Mouse (Mus musculus): ENCODE data around the gene Timm29. TPM values are rescaled to one million over a fixed set of nuclear protein-coding genes. Genes with fewer than 3 reads are reported as not detected.

The Timm29 gene
- total and polyA plus RNA-seq, 2 experiments = 13.0 to 26.7 TPM

DNA sequence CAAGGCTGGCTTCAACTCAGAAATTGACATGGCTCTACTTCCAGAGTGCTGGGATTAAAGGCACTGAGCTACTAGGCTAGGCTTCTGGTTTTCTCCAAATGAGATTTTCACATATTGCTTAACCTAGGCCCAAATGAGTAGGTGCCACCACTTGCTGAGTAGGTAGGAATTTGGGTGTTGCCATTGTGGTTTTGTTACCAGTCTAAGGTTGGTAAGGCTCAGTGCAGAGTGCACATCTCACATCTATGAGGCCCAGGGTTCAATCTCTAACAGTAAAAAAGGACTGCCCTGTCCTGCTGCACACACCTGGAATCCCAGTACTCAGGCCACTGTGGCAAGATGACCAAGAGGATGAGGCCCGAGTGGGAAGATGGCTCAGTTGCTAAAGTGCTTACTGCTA lies 7.1 kb upstream of the Timm29 start:
- WGBS = 90% methylated on average over 1 of the region's 1 CpGs
- DNase-seq (ENCODE audit: extremely low read depth, low read depth, low spot score) = no peak
- peaks cover 17% of the 10 kb centered on the region; the same call in 1 of the 2 replicates for H3K36me3 ChIP-seq (ENCODE audit: control insufficient read depth, insufficient read depth, low read length)
- no peak for TF ChIP-seq POLR2A (IDR thresholded peaks at IDR 0.05; ENCODE audit: extremely low read depth, insufficient read depth, low read length)
- no peak for TF ChIP-seq CTCF (IDR thresholded peaks at IDR 0.05; ENCODE audit: low read depth, low read length)
- H3K27me3 ChIP-seq (ENCODE audit: control insufficient read depth, insufficient read depth, low read length) = no peaks in the 10 kb centered on the region
- no peaks in the 10 kb centered on the region for H3K79me2 ChIP-seq (ENCODE audit: control insufficient read depth, insufficient read depth, low read length)
- no peaks in the 10 kb centered on the region for H3K4me1 ChIP-seq (ENCODE audit: control insufficient read depth, insufficient read depth, low read length)
- H3K9ac ChIP-seq (ENCODE audit: low read depth, low read length) = no peak overlapping the region
- H3K27ac ChIP-seq (replicated peaks; ENCODE audit: insufficient read depth, low read depth, low read length) = no peak overlapping the region
- no peak overlapping the region for H3K4me3 ChIP-seq (ENCODE audit: insufficient read depth, low read depth, low read length)

DNA sequence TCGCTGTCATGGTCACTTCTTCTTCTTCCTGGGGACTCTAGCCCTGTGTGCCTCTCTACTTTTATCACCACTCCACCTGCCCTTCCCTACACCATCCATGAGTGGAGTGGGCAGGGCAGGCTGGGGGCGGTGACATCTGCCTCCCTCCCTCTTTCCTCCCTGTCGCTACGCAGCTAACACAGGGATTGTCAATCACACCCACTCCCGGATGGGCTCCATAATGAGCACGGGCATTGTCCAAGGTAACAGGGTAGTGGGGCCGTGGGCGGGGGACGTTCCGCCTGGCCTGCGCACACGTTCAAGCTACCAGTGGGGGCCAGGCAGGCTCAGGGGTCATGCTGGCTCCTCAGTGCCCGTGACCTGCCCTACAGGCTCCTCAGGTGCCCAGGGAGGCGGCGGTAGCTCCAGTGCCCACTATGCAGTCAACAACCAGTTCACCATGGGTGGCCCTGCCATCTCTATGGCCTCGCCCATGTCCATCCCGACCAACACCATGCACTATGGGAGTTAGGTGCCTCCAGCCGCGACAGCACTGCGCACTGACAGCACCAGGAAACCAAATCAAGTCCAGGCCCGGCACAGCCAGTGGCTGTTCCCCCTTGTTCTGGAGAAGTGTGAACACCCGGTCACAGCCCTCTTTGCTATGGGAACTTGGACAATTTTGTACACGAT lies 4.7 kb upstream of the Timm29 start:
- TF ChIP-seq POLR2A (IDR thresholded peaks at IDR 0.05; ENCODE audit: extremely low read depth, insufficient read depth, low read length) (no peak), CTCF (IDR thresholded peaks at IDR 0.05; ENCODE audit: low read depth, low read length) (no peak)
- no peak for DNase-seq (ENCODE audit: extremely low read depth, low read depth, low spot score)
- Histone ChIP-seq H3K36me3 (ENCODE audit: control insufficient read depth, insufficient read depth, low read length) (peaks cover 15% of the 10 kb centered on the region; the same call in 1 of the 2 replicates), H3K79me2 (ENCODE audit: control insufficient read depth, insufficient read depth, low read length) (no peaks in the 10 kb centered on the region), H3K27me3 (ENCODE audit: control insufficient read depth, insufficient read depth, low read length) (no peaks in the 10 kb centered on the region), H3K9ac (ENCODE audit: low read depth, low read length) (no peak overlapping the region), H3K4me3 (ENCODE audit: insufficient read depth, low read depth, low read length) (no peak overlapping the region), H3K4me1 (ENCODE audit: control insufficient read depth, insufficient read depth, low read length) (peaks cover 4% of the 10 kb centered on the region), H3K27ac (replicated peaks; ENCODE audit: insufficient read depth, low read depth, low read length) (no peak overlapping the region)
- 82% methylated on average over 23 of the region's 23 CpGs for WGBS

- 75% methylated on average over 8 of the region's 8 CpGs for WGBS
- no peaks in the 10 kb centered on the region for H3K27me3 ChIP-seq (ENCODE audit: control insufficient read depth, insufficient read depth, low read length)
- H3K4me3 ChIP-seq (ENCODE audit: insufficient read depth, low read depth, low read length) = no peak overlapping the region
- H3K4me1 ChIP-seq (ENCODE audit: control insufficient read depth, insufficient read depth, low read length) = peaks cover 4% of the 10 kb centered on the region
- no peaks in the 10 kb centered on the region for H3K79me2 ChIP-seq (ENCODE audit: control insufficient read depth, insufficient read depth, low read length)
- H3K9ac ChIP-seq (ENCODE audit: low read depth, low read length) = no peak overlapping the region
- H3K27ac ChIP-seq (replicated peaks; ENCODE audit: insufficient read depth, low read depth, low read length) = no peak overlapping the region
- H3K36me3 ChIP-seq (ENCODE audit: control insufficient read depth, insufficient read depth, low read length) = peaks cover 15% of the 10 kb centered on the region; the same call in 1 of the 2 replicates
- no peak for TF ChIP-seq CTCF (IDR thresholded peaks at IDR 0.05; ENCODE audit: low read depth, low read length)
- TF ChIP-seq POLR2A (IDR thresholded peaks at IDR 0.05; ENCODE audit: extremely low read depth, insufficient read depth, low read length) = no peak
- DNase-seq (ENCODE audit: extremely low read depth, low read depth, low spot score) = no peak
These were observed 4.2 kb upstream of the Timm29 start for GRCm38 (mm10) chr9:21588350-21588749.

DNA sequence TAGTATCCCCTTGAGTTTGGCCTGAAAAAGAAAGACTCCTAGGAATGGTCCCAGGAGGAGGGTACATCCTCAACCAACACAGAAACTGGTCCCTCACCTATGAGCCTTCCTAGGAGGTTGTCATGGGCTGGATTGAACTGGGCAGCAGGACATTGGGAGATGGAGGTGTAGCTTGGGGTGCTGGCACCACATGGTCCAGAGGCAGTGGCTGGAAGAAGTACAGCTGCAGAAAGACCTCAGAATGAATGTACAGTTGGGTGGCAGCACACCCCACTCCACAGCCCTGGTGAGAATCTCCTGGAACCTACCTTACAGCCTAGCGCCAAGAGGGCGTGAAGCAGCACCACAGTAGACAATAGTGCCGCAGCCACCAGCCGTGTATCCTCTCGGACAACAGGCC lies 3.0 kb upstream of the Timm29 start:
- Histone ChIP-seq H3K27ac (replicated peaks; ENCODE audit: insufficient read depth, low read depth, low read length) (no peak overlapping the region), H3K4me3 (ENCODE audit: insufficient read depth, low read depth, low read length) (no peak overlapping the region), H3K79me2 (ENCODE audit: control insufficient read depth, insufficient read depth, low read length) (peaks cover 8% of the 10 kb centered on the region; the same call in 1 of the 2 replicates), H3K4me1 (ENCODE audit: control insufficient read depth, insufficient read depth, low read length) (peaks cover 15% of the 10 kb centered on the region), H3K27me3 (ENCODE audit: control insufficient read depth, insufficient read depth, low read length) (no peaks in the 10 kb centered on the region), H3K9ac (ENCODE audit: low read depth, low read length) (no peak overlapping the region), H3K36me3 (ENCODE audit: control insufficient read depth, insufficient read depth, low read length) (peaks cover 11% of the 10 kb centered on the region; the same call in 1 of the 2 replicates)
- no peak for DNase-seq (ENCODE audit: extremely low read depth, low read depth, low spot score)
- WGBS = 94% methylated on average over 5 of the region's 5 CpGs
- no peak for TF ChIP-seq CTCF (IDR thresholded peaks at IDR 0.05; ENCODE audit: low read depth, low read length)
- no peak for TF ChIP-seq POLR2A (IDR thresholded peaks at IDR 0.05; ENCODE audit: extremely low read depth, insufficient read depth, low read length)

- H3K9ac ChIP-seq (ENCODE audit: low read depth, low read length) = no peak overlapping the region
- H3K4me1 ChIP-seq (ENCODE audit: control insufficient read depth, insufficient read depth, low read length) = peaks cover 15% of the 10 kb centered on the region
- no peaks in the 10 kb centered on the region for H3K27me3 ChIP-seq (ENCODE audit: control insufficient read depth, insufficient read depth, low read length)
- WGBS = 81% methylated on average over 6 of the region's 6 CpGs
- H3K36me3 ChIP-seq (ENCODE audit: control insufficient read depth, insufficient read depth, low read length) = peaks cover 14% of the 10 kb centered on the region; the same call in 1 of the 2 replicates
- peaks cover 8% of the 10 kb centered on the region; the same call in 1 of the 2 replicates for H3K79me2 ChIP-seq (ENCODE audit: control insufficient read depth, insufficient read depth, low read length)
- H3K27ac ChIP-seq (replicated peaks; ENCODE audit: insufficient read depth, low read depth, low read length) = no peak overlapping the region
- no peak for DNase-seq (ENCODE audit: extremely low read depth, low read depth, low spot score)
- no peak for TF ChIP-seq POLR2A (IDR thresholded peaks at IDR 0.05; ENCODE audit: extremely low read depth, insufficient read depth, low read length)
- TF ChIP-seq CTCF (IDR thresholded peaks at IDR 0.05; ENCODE audit: low read depth, low read length) = no peak
- H3K4me3 ChIP-seq (ENCODE audit: insufficient read depth, low read depth, low read length) = no peak overlapping the region
These were observed 1.2 kb upstream of the Timm29 start for GRCm38 (mm10) chr9:21591127-21591830.
